Mouse (Mus musculus): ENCODE measurements around the gene Tenm4.

Gene Tenm4

DNA sequence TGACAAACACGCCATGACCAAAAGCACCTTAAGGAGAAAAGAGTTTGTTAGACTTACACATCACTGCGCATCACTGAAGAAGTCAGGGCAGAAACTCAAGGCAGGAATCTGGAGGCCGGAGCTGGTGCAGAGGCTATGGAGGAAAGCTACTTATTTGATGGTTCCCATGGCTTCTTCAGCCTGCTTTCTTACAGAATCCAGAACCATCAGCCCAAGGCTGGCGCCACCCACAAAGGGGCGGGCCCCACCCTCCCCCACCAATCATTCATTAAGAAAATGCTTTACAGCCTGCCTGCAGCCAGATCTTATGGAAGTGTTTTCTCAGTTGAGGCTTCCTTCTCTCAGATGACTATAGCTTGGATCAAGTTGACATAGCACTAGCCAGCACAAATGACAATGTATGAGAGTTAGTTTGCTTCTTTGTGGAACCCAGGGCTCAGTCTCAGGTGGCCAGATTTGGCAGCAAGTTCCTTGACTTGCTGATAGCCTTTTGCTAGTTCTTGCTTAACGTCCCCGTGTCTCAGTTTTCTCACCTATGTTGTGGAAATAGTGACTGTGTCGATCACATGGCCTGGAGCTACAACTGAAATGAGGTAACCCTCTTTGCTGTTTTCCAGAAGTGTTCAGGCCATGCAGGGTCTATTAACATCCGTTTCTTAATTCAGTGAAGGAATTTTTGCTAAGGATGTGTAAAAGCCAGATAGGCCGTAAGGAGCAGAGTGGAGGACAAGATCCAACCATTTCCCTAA, 32.9 kb downstream of the Tenm4 start:
- CTCF ChIA-PET, result no interaction called here

DNA sequence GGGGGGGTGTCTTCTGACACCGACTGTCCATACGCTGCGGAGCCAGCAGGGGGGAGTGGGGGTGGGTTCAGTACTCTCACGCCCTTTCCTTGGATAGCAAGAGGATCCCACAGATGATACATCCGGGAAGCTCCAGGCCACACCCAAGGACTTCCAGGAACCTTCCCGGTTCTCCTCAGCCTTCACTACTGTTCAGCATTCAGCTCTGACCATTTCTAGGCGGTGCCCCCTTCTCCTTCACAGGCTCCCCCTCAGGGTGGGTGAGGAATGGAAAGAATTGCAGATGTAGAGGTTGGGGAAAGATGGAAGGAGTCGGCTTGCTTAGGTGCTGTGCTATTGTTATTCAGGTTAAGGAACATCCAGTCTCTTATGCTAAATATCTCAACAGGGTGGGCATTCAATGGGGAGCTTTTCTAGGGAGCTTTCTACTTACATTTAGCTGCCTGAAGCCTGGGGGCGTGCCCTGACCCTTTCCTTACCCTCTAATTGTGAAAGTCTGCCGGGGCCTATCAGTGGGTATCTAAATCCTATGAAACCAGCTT, 33.8 kb downstream of the Tenm4 start:
- CTCF ChIA-PET, result no interaction called here

DNA sequence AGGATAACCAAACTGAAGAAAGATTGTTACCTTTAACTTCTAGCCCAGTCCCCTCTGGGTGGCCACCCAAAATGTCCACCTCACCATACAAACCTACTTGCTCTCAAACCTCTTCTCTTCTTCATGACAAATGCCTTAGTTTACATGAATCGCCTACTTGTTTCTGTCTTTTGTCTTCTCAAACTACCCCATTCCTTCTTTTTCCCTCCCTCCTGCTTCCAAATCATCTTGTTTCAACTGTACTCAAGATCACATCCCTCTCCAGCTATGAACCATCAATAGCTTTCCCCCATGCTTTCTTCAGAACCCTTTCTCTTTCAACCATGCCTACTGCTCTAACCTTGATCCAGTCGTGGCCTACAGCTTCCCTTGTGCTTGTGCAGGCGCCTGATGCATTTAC, 36.0 kb downstream of the Tenm4 start:
- CTCF ChIA-PET, result no interaction called here

DNA sequence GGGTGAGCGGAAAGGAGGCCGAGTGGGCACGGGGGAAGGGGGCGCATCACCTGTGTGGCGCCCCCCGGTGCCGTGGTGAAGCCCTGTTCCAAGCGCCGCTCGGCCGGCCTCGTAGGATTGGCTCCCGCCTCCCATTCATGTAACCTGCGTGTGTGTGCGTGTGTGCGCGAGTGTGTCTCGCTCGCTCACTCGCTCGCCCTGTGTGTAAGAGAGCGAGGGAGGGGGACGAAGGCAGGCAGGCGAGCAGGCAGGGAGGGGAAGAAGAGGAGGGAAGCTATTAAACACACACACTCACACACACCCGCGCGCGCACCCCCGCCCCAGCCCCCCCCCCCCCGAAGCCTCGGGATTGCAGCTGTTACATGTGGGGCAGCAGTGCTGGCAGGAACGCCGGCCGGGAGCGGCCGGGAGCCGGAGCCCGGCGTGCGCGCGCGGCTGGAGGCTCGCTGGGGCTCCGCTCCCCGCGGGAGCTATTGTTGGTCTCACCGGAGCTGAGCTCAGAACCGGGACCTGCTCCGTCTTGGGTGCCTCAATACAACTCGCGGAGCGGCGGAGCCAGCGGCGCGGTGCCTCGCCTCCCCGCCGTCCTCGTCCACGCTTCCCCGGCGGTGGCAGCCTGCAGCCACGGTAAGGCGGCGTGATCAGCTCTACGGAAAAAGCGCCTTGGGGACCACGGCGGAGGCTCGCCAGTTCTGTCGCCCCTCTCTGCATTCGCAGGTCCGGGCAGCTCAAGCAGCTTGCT, 38.9 kb downstream of the Tenm4 start:
- CTCF ChIA-PET, result no interaction called here

DNA sequence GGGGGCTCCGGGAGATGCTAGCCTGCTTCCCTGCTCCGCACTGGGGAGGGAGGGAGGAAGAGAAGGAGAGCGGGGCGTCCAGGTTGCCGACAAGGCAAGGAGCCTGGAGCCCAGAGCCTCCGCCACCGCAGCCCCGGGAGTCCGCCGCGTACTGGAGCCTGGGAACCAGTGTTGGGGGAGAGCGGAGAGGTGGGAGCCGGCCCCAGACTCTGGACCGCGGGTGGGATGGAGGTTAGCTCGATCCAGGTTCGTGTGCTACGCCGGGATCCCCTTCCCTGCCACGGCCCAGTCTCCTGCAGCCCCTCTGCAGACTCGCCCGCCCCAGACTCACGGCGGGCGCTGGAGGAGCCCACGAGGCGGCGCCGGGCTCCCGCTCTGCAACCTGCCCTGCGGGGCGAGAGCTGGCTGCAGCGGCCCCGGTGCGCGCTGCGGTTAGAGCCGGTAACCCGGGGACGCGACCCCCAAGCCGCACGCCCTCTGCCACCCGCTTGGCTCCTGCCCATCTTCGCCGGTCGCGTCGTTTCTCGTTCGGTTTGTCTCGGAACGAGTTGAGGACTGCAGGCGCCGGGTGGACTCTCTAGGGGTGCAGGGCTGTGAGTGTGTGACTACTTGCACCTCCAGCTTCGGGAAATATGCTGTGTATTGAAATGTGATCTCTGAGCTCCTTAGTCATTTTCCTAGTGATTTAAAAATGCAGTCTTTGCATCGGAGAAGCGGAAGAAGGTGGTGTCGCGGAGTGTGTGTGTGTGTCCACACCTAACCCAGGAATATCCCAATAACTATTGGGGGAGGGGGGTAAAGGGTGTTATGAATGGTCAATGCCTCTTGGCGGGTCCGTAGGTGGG, 39.7 kb downstream of the Tenm4 start:
- CTCF ChIA-PET, result no interaction called here

DNA sequence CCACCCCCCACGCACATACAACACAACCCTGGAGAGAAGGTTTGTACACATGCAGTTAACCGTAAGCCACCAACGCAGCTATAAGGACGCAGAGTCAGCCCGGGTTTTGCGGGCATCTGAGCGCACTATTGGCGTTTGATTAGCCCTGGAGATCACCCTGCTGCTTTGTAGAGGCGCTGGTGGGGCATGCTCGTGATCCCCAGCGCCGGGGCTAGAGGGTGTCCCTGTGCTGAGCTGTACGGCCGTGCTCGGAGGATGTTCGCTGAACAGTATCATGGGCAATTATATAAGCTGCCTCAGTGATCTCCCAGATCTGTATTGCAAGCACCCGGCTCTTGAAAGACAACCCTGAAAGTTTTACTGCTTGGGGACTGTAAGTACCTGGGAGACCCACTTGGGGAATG, 40.6 kb downstream of the Tenm4 start:
- CTCF ChIA-PET, result no interaction called here

DNA sequence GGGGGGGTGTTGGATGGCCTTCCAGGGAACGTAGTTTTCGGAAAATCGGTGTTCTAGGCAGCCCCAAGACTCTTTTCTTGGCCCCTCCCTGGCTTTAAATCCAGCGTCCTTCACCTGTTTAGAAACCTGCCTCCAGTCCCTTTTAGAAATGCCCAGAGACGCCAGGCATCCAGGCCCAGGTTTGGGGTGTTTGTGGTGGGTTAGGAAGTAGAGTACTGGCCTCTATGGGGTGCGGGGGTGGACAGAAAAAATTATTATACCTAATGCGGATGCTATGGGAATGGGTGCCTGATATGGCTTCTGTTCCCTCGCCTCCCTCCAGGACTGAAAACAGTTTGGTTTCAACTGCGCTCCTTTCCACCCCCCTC, 41.2 kb downstream of the Tenm4 start:
- CTCF ChIA-PET, result no interaction called here

DNA sequence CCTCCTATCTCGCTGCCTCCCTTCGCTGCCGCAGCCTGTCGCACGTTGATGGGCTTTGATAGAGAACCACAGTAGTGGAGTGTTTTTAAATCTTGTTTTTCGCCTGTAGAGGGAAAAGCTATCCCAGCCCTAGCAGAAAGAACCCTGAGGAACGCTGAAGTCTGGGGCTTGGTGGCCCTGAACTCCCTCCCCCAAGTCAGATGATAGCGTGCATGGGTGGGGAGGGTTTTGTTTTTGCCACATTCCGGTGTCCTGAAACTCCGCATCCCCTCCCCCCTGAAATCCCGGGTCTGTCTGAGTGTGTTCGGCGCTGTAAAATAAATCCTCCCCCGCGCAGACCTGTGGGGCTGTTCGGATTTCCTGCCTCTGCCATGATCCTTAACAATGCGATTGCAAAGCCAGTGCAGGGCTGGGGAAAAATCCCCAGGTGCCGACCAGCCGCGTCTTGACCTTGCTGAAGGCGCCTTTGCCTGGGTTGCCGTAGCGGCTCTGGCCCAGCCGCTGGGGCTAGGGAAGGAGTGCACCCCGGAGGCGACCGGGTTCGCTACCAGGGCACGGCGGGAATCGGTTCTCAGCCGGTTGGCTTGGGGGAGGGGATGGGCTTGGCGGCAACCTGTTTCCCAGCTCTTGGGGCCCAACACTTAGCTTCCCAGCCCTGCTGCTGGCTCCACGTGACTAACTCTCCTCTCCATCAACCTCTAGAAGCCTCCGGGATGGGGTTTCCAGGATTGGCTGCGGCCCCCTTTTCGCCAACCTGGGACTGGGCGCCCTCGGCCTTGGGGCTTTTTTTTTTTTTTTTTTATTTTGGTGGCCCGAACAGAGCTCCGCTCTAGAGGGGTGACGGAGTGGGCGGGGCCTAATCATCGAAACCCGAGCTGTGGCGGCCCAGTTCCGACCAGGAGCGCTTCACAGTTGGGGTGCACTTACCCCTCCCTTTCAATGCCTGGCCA, 41.8 kb downstream of the Tenm4 start:
- CTCF ChIA-PET, result interaction anchor here (0.6 kb wide), 1 partner anchor 167 kb away, joined by 6 read pairs; no protein-coding TSS in a partner anchor

DNA sequence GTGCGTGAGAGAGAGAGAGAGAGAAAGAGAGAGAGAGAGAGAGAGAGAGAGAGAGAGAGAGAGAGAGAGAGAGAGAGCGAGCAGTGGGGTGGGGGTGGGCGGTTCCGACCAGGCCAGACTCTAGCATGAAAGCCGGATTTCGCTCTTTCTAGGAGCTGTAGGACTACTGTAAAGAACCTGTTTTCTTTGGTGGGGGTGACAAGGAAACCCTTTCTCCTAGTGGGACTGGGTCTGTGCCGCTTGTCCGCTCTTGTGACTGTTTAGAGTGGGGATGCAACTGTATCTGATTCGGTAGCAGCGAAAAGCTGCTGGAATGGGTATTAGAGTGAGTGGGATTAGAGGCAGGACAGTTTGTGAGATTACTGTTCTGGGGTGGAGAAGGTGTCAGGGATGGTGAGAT, 42.7 kb downstream of the Tenm4 start:
- CTCF ChIA-PET, result no interaction called here

DNA sequence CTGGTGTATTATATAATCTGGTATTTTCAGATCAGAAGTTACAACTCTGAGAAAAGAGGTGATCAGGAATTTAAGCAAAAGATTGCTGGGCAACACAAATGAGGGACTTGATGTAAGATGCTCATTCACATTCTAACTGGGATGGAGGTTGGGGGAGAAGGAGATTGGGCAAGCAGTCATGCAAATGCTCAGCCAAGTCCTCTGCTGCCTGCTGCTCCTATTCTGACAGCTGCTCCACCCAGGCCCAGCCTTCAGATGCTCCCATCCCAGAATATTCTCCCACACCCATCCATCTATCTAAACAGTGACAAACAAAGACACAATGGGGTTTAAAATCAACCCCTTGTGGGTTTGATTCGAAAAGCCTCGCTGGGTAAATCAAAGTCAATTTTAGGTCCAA, 43.8 kb downstream of the Tenm4 start:
- CTCF ChIA-PET, result no interaction called here

DNA sequence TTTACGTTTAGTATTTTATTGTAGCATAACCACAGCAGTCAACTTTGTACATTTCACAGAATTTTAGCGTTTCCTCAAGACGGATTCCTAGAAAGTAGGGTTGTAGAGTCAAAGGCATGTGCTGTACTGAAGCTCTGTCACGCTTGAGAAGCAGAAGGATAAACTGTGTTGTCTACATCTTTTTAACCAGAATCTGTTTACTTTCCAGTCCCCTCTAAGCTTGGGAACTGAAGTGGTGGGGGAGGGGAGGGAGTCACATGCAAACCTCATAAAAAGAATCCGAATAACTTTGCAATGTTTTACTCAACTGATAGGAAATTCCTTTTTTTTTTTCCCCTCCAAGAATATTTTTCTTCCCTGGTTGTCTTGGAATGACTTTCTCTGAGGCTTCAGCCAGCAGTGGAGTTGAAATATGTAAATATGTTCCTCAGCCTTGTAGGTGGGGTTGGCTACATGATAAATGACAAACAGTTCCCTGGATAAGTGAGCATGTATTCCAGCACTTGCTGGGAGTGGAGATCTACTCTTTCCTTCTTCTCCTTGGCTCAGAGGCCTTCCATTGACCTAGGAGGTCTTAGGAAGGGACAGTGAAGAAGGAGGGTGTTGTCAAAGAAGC, 45.0 kb downstream of the Tenm4 start:
- CTCF ChIA-PET, result no interaction called here

DNA sequence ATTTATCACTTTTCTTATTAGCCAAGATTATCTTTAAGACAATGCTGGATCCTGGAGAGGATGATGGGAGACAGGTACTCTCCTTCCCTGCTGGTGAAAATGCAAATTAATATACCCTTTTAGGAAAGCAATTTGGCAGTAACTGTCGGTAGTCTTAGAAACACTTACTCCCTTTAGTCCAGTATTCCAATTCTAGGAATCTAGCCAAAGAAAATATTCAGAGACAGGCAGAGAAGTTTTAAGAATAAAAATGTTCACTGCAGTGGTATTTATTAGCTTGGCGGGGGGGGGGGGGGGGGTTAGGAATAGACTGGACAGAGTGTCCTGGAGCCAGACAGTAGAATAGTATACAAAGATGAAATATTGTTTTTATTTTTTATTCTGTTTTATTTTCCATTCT, 48.3 kb downstream of the Tenm4 start:
- CTCF ChIA-PET, result no interaction called here

DNA sequence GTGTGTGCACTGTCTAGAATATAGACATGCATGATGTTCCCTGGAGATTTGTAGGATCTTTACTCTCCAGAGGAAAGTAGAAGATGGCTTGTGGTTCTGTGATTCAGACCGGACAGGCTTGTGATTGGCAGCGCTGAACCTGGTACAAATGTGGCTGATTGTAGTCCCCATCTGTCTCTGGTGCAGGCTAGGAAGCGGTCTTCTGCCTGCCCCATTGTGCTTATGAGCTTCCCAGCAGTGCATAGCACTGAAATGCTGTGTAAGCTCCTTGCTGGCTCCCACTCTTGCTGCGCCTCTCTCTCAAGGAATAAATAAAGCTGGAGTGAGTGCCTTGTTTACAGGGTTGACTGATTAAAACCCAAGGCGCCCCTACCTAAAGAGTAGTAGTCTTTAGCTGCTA, 49.6 kb downstream of the Tenm4 start:
- CTCF ChIA-PET, result no interaction called here

DNA sequence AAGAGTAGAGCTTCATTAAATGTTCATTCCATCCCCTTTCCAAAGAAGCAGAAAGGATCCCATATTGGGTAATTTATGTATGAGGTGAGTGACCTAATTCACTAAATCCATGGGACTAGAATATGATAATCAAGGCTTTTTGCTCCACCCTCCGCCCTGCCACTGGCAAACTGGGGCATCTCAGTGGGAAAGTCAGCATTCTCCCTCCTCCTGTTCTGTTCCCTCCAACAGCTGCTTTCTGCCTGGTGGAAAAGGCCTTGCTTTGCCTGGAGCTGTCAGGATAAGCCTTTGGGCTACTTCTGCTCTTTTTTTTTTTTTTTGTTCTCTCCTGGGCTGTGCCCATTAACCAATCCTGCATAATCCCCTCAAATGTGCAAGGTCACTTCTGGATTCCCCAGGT, 51.5 kb downstream of the Tenm4 start:
- CTCF ChIA-PET, result no interaction called here

DNA sequence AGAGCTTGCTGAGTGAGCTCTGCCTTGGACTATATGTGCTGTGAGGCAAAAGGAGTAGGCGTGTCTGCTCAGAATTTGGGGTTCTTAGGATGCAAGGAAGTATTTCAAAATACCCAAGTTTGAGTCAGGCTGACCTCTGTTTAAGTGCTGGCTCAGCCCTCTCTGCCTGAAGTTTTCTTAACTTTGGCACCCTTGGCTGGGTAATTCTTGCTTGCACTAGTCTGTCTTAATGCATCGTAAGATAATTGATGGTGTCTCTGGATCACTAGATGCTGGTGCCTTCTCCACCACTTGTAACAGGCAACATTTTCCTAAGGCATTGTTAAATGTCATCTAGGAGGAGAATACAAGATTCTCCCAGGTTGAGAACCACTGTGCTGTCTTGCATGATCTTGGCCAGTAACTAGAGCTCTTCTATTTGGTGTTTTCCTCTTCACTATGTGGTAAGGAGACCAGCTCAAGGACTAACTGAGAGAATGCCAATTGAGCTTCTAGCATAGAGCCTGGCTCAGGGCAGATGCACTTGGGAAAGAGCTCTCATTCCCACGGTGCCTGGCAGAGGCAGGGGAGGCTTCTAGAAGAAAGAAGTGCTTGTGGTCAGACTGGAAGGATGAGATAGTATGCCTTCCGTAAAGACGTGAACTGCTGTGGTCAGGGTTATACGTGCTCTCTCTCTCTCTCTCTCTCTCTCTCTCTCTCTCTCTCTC, 57.7 kb downstream of the Tenm4 start:
- CTCF ChIA-PET, result no interaction called here

DNA sequence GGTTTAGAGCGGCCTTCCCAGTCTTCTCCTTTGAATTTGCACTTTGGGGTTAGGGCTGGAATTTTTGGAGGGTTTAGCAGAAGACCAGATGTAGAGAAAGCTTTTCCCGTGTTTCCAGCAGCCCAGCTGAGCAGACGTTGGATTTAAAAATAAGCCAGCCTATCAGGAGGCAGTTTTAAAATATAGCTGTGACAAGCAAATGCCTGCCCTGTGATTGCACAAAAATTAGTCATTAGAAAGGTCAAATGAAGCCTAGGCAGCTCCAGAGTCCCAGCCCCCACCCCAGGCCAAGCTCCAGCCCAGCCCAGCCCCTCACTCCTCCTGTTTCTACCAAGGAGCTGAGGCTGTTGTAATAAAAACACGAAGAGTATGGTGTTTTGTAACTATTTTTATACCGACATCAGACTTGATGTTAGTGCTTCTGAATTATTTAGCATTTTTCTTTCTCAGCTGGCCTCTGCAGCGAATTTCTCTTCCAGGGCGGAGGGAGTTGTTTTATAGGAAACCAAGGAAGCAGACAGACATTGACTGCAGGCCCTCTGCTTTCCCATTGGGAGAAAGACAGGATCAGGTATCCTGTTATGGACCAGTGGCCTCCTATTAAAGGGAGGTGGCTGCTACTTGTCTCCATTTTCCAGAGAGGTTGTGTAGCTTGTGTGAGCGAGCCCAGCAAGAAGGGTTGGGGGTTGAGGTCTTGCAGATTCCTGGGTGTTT, 59.1 kb downstream of the Tenm4 start:
- CTCF ChIA-PET, result no interaction called here

DNA sequence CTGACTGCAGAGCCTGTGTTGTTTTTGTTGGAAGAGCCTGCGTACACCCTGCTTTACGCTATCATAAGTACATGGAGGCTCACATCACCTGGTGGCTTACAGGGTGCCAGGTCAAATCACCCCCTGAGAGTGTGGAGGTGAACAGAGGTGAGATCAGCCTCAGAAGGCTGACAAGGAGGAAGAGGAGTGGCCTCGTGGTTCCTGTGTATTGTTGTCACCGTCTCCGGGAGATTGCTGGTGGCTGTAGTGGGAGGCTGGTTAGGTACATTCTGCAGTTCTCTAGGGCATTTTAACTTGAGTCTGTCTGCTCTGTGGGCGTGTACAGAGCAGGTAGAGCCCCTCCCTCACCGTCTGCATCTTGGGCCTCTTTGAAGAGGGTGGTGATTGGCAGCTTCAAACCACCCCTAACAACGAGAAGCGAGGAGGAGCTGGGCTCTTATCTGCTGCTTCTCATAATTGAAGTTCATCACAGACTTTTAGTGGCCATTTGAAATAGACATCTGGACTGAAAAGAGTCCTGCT, 59.7 kb downstream of the Tenm4 start:
- CTCF ChIA-PET, result no interaction called here

DNA sequence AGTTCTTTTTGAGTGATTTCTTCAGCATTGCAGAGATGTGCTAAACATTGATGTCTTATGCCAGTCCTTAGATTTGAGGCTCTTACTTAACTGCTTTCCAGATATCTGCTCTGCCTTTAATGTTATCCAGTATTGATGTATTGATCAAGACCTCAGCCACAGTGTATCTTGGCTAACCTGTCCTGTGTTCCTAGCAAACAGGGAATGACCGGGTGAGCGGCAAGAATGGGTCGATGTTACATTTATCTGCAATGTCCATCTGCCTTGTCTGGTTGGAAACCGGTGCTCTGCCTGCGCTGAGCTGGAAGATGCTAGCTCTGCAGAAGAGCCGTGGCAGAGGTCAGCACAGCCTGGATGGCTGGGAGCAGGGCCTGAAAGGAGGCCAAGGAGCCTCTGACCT, 64.8 kb downstream of the Tenm4 start:
- CTCF ChIA-PET, result interaction anchor here (0.5 kb wide), 1 partner anchor 221 kb away, joined by 3 read pairs; no protein-coding TSS in a partner anchor

DNA sequence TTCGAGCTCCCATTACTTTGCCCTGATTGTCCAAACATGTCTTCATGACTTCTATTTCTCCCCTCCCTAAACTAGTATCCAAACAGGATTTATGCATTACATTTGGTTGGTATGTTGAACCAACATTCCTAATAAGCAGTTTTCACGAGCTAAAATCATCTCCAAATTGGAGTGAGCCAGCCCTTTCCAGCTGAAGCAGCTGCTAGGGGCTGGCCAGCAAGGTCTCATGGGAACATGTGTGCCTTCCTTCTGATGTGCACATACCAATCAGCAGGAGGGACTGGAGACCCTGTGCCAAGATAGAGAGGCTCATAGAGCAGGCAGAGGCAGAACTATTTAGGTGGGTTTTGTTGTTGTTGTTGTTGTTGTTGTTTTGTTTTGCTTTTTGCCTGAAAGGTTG, 69.6 kb downstream of the Tenm4 start:
- CTCF ChIA-PET, result no interaction called here

All from spleen, embryonic (tissue).